Mouse (Mus musculus) ES-E14 (cell line): ENCODE measurements around the gene Gosr1. TPM values are rescaled to one million over a fixed set of nuclear protein-coding genes. Genes with fewer than 3 reads are reported as not detected.

Experiments
- DNase-seq: peaks from one replicate; pipeline ENCODE4 v3.0.0-alpha.2; 2013; ENCODE audit warnings: low read depth, low spot score
- H3K27ac ChIP-seq: 2 replicates; pipeline ENCODE4 v1.5.1; 2012; ENCODE audit warnings: low read depth, mild to moderate bottlenecking, low read length, moderate library complexity, mixed read lengths; ENCODE audit not compliant: poor library complexity, insufficient read depth, severe bottlenecking
- H3K36me3 ChIP-seq: 2 replicates; pipeline ENCODE4 v1.6.1; 2012; ENCODE audit warnings: mild to moderate bottlenecking, low read length, moderate library complexity, mixed read lengths; ENCODE audit not compliant: control insufficient read depth, poor library complexity, insufficient read depth, severe bottlenecking
- H3K4me1 ChIP-seq, 2 experiments: fragments of 150-350 bp in 1 of 2; sonication (generic) in 1 of 2; 2 replicates each; pipeline ENCODE4 v1.6.1; 2012; ENCODE audit warnings: low read length in 2 of 2, mild to moderate bottlenecking in 1 of 2, mixed read lengths in 1 of 2; ENCODE audit not compliant: control insufficient read depth in 2 of 2, insufficient read depth in 2 of 2, poor library complexity in 1 of 2
- H3K4me3 ChIP-seq, 2 experiments: fragments of 150-350 bp in 1 of 2; sonication (generic) in 1 of 2; 2 replicates each; pipeline ENCODE4 v1.5.1; 2012; ENCODE audit warnings: low read length in 2 of 2, low read depth in 1 of 2, mild to moderate bottlenecking in 1 of 2, mixed read lengths in 1 of 2; ENCODE audit not compliant: insufficient read depth in 1 of 2, poor library complexity in 1 of 2, severe bottlenecking in 1 of 2
- H3K9ac ChIP-seq: 2 replicates; pipeline ENCODE4 v1.6.1; 2012; ENCODE audit warnings: low read depth, mild to moderate bottlenecking, low read length, mixed read lengths; ENCODE audit not compliant: poor library complexity, insufficient read depth, severe bottlenecking
- H3K9me3 ChIP-seq: fragments of 150-350 bp; sonication (generic); 2 replicates; pipeline ENCODE4 v1.6.1; 2012; ENCODE audit warnings: low read depth, mild to moderate bottlenecking, low read length; ENCODE audit not compliant: control insufficient read depth, insufficient read depth
- CHD2 ChIP-seq: IDR thresholded peaks from 2 replicates; pipeline ENCODE4 v1.6.1; 2014; ENCODE audit warnings: mild to moderate bottlenecking, low read depth, low read length, inconsistent platforms
- HCFC1 ChIP-seq: IDR thresholded peaks from 2 replicates; pipeline ENCODE4 v1.6.1; 2012; ENCODE audit warnings: low read length, inconsistent platforms, borderline replicate concordance; ENCODE audit not compliant: insufficient read depth
- MAFK ChIP-seq: IDR thresholded peaks from 2 replicates; pipeline ENCODE4 v1.6.1; 2014; ENCODE audit warnings: mild to moderate bottlenecking, low read depth, low read length, inconsistent platforms; ENCODE audit not compliant: insufficient read depth
- ZC3H11A ChIP-seq: IDR thresholded peaks from 2 replicates; pipeline ENCODE4 v1.6.1; 2012; ENCODE audit warnings: low read depth, mild to moderate bottlenecking, inconsistent platforms, low read length, borderline replicate concordance
- ZNF384 ChIP-seq: IDR thresholded peaks from 2 replicates; pipeline ENCODE4 v1.6.1; 2012; ENCODE audit warnings: low read depth, low read length, inconsistent platforms
- in situ Hi-C, 2 experiments: fragments of 600-800 bp; cut with MboI; formaldehyde crosslinking; loops; one replicate each; pipeline ENCODE4 v1.15.1; 2025; ENCODE audit warnings: low sequenced_read_pairs in 2 of 2, inconsistent platforms in 1 of 2; ENCODE audit not compliant: unreplicated experiment in 2 of 2
- total RNA-seq: library from RNA; depleted of rRNA; stranded (reverse); fragments of 300-350 nt; gene quantifications from 2 replicates; pipeline ENCODE4 v1.2.3, GENCODE M21; 2012

Gene Gosr1
- total RNA-seq, 1 experiment = 18.3 TPM

GRCm38 (mm10) chr11:76744550-76744949 is 18.8 kb downstream of the Gosr1 start:
- Histone ChIP-seq H3K4me3 (no peak overlapping the region), H3K9ac (no peak overlapping the region), H3K36me3 (peaks cover 10% of the 10 kb centered on the region), H3K27ac (no peak overlapping the region), H3K9me3 (no peaks in the 10 kb centered on the region), H3K4me1 (no peaks in the 10 kb centered on the region)
- DNase-seq = no peak
- TF ChIP-seq ZC3H11A (no peak), HCFC1 (no peak), MAFK (no peak), CHD2 (no peak), ZNF384 (no peak)
- in situ Hi-C loops = no loop called here

DNA sequence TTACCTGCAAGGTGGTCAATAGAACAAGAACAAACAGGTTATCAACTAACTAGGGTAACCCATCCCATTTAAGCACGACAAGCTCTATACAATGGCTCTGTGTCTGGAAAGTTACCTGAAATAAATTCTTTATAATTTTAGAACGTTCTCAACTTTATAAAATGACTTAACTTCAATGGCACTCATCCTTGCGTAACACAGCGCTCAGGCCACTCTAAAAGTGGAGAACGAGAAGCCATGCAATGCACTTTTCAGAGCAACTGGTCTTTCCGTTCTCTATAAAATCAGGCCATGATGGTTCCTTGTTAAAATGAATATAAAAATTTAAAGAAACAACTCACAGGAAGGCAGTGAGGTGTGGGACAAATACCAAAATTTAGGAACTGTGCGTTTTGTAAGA is 20.9 kb downstream of the Gosr1 start:
- DNase-seq = no peak
- Histone ChIP-seq H3K9me3 (no peaks in the 10 kb centered on the region), H3K27ac (no peak overlapping the region), H3K4me1 (no peaks in the 10 kb centered on the region), H3K4me3 (no peak overlapping the region), H3K9ac (no peak overlapping the region), H3K36me3 (peaks cover 6% of the 10 kb centered on the region)
- in situ Hi-C loops = no loop called here
- TF ChIP-seq HCFC1 (no peak), MAFK (no peak), CHD2 (no peak), ZNF384 (no peak), ZC3H11A (no peak)

DNA sequence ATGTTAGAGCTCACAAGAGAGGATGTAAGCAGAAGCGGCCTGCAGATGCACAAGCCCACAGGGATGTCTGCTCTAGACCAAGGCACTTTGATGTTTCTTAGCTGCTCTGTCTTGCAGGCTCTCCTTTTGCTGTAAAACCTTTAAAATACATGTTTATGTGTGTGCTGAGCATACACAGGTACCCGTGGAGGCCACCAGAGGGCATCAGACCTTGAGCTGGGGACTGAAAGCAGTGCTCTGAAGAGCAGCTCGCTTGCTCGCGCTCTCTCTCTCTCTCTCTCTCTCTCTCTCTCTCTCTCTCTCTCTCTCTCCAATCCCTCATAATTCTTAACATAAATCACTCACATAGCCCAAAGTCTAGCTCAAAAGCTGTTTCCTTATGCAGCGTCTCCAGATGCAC is 24.3 kb downstream of the Gosr1 start:
- H3K4me3 ChIP-seq = no peak overlapping the region
- DNase-seq = no peak
- peaks cover 3% of the 10 kb centered on the region; the same call in 1 of the 2 replicates for H3K36me3 ChIP-seq
- in situ Hi-C loops = no loop called here
- no peak overlapping the region for H3K27ac ChIP-seq
- H3K9me3 ChIP-seq = no peaks in the 10 kb centered on the region
- TF ChIP-seq ZC3H11A (no peak), CHD2 (no peak), HCFC1 (no peak), ZNF384 (no peak), MAFK (no peak)
- H3K9ac ChIP-seq = no peak overlapping the region
- no peaks in the 10 kb centered on the region for H3K4me1 ChIP-seq

DNA sequence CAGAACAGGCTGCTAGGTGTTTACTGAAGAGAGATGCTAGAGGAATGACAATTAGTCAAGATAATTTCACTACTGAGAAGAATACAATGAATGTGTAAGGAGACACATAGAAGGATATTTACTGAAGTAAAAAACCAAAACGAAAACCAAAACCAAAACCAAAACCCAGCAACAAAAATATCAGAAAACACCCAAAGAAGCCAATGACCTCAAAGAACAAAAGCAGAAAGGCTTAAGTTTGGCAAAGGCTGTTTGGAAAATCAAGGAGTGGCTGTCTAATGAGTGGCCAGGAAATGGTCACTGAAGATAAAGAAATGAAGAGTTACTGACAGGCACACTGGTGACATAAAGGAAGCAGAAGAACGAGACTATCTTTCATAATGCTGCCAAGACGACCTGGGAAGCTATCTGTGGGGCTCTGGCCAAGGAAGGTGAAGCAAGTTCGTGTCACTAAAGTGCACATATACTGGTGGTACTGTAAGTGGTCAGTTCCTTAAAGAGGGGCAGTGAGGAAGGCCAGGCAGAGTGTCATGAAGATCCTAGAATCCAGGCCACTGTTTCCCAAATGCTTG is 27.5 kb downstream of the Gosr1 start:
- Histone ChIP-seq H3K9me3 (no peaks in the 10 kb centered on the region), H3K36me3 (peaks cover 3% of the 10 kb centered on the region; the same call in 1 of the 2 replicates), H3K4me1 (no peaks in the 10 kb centered on the region), H3K27ac (no peak overlapping the region), H3K4me3 (no peak overlapping the region), H3K9ac (no peak overlapping the region)
- in situ Hi-C loops = no loop called here
- no peak for DNase-seq
- TF ChIP-seq ZNF384 (no peak), CHD2 (no peak), ZC3H11A (no peak)

GRCm38 (mm10) chr11:76734560-76734959 is 28.8 kb downstream of the Gosr1 start:
- H3K9ac ChIP-seq = no peak overlapping the region
- H3K9me3 ChIP-seq = no peaks in the 10 kb centered on the region
- DNase-seq = no peak
- TF ChIP-seq ZNF384 (no peak), CHD2 (no peak), ZC3H11A (no peak), HCFC1 (no peak), MAFK (no peak)
- no peak overlapping the region for H3K4me3 ChIP-seq
- peaks cover 6% of the 10 kb centered on the region; the same call in 1 of the 2 replicates for H3K36me3 ChIP-seq
- H3K27ac ChIP-seq = no peak overlapping the region
- in situ Hi-C loops = no loop called here
- peaks cover 0 to 5% of the 10 kb centered on the region in 2 experiments; a peak in 1 of 4 replicates for H3K4me1 ChIP-seq
